11 mouse cellular contexts compared by ENCODE assay signal in the genomic region with DNA sequence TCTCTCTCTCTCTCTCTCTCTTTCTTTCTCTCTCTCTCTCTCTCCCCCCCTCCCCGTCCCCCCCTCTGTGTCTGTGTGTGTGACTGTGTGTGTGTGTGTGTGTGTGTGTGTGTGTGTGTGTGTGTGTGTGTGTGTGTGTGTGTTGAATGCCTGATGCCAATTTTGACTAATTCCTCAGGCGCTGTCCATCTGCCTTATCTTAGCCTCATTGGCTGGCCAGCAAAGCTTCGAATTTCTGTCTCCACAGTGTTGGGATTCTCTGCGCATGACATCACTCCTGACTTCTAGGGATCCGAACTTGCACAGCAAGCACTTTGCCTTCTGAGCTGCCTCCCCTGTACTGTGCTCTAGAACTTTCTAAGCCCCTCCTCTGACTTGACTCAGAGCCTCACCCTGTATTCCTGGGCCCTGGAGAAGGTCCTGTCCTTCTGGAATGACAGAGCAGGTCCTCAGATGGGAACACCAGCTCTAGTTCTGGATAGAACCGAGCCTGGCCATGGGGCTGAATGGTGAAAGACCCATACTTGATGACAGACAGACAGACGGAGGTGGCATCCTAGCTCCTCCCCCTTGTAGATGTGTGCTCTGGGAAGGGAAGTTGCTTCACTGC. TPM values are rescaled to one million over a fixed set of nuclear protein-coding genes. Genes with fewer than 3 reads are reported as not detected.
DNase-seq lines count a peak whose midpoint lies in the region; ATAC-seq and TF ChIP-seq lines count a peak whose summit lies in the region.
"Had no signal": no experiment of that assay in that cellular context is flagged by ENCODE, and none has a peak within 500 bp of the region (broad histone marks: within the 10 kb centered on the region; RNA-seq: fewer than 3 reads in every experiment).

No protein-coding gene starts in this region.

- H3K36me3 ChIP-seq in hindbrain, embryonic 12.5 days = no peaks in the 10 kb centered on the region
- no peaks in the 10 kb centered on the region for H3K36me3 ChIP-seq in hindbrain, embryonic 11.5 days (ENCODE audit: control insufficient read depth, insufficient read depth, low read length)
- H3K36me3 ChIP-seq in neural tube, embryonic 12.5 days = no peaks in the 10 kb centered on the region
- H3K36me3 ChIP-seq in stomach, postnatal 0 days (ENCODE audit: control insufficient read depth, insufficient read depth, low read length) = no peaks in the 10 kb centered on the region

- TF ChIP-seq EP300 in stomach, postnatal 0 days (optimal IDR thresholded peaks at IDR 0.05) = no peak

- ATAC-seq in hindbrain, embryonic 12.5 days (ENCODE audit: low FRiP score) = no peak
- ATAC-seq in hindbrain, embryonic 11.5 days (ENCODE audit: low FRiP score) = no peak
- ATAC-seq in neural tube, embryonic 12.5 days (ENCODE audit: low FRiP score, low read depth) = no peak
- ATAC-seq in stomach, postnatal 0 days (ENCODE audit: low FRiP score, low TSS enrichment) = peak; percentile 26; the same call in 1 of the 2 replicates
- ATAC-seq: intestine, embryonic 16.5 days; liver, postnatal 0 days had no signal

- H3K4me3 ChIP-seq in hindbrain, embryonic 12.5 days = no peak overlapping the region
- H3K4me3 ChIP-seq in hindbrain, embryonic 11.5 days (ENCODE audit: low read depth, low read length) = no peak overlapping the region
- no peak overlapping the region for H3K4me3 ChIP-seq in neural tube, embryonic 12.5 days
- no peak overlapping the region for H3K4me3 ChIP-seq in stomach, postnatal 0 days (ENCODE audit: low read depth, low read length)

- DNase-seq in cerebellum, postnatal 10 days = peak; percentile 49 to 58
- DNase-seq in cerebellum, adult 11 months = no peak
- DNase-seq in hindbrain, embryonic 11.5 days (ENCODE audit: low spot score) = no peak
- DNase-seq in neural tube, embryonic 10.5 days (ENCODE audit: extremely low spot score, low spot score) = no peak
- no peak for DNase-seq in stomach, postnatal 0 days (ENCODE audit: low spot score)
- DNase-seq in layer of hippocampus, postnatal 14 days (ENCODE audit: low spot score in 2 of 2) = no peak
- DNase-seq: liver, postnatal 0 days had no signal

- peaks cover 10% of the 10 kb centered on the region; the same call in 1 of the 2 replicates for H3K27me3 ChIP-seq in hindbrain, embryonic 12.5 days
- peaks cover 3% of the 10 kb centered on the region; the same call in 1 of the 2 replicates for H3K27me3 ChIP-seq in hindbrain, embryonic 11.5 days (ENCODE audit: control insufficient read depth, insufficient read depth, low read length)
- no peaks in the 10 kb centered on the region; the same call in 1 of the 2 replicates for H3K27me3 ChIP-seq in neural tube, embryonic 12.5 days (replicated peaks)
- H3K27me3 ChIP-seq in stomach, postnatal 0 days (ENCODE audit: control insufficient read depth, insufficient read depth, low read length) = no peaks in the 10 kb centered on the region

- 0 out of 2 replicates have a peak, but pooled peaks cover 6% of the 10 kb centered on the region for H3K9me3 ChIP-seq in hindbrain, embryonic 12.5 days (replicated peaks)
- no peaks in the 10 kb centered on the region for H3K9me3 ChIP-seq in hindbrain, embryonic 11.5 days (ENCODE audit: control insufficient read depth, low read length)
- no peaks in the 10 kb centered on the region for H3K9me3 ChIP-seq in neural tube, embryonic 12.5 days
- no peaks in the 10 kb centered on the region for H3K9me3 ChIP-seq in stomach, postnatal 0 days (ENCODE audit: control insufficient read depth, low read length)

- no peak overlapping the region for H3K27ac ChIP-seq in hindbrain, embryonic 12.5 days
- no peak overlapping the region for H3K27ac ChIP-seq in hindbrain, embryonic 11.5 days (ENCODE audit: low read depth, low read length)
- no peak overlapping the region for H3K27ac ChIP-seq in neural tube, embryonic 12.5 days
- H3K27ac ChIP-seq in stomach, postnatal 0 days (replicated peaks) = no peak overlapping the region

- peak overlapping the region; percentile 46 for H3K4me2 ChIP-seq in hindbrain, embryonic 12.5 days (replicated peaks)
- no peak overlapping the region for H3K4me2 ChIP-seq in hindbrain, embryonic 11.5 days (replicated peaks; ENCODE audit: low read depth, low read length)
- peak overlapping the region; percentile 56; the same call in 1 of the 2 replicates for H3K4me2 ChIP-seq in neural tube, embryonic 12.5 days (replicated peaks)
- H3K4me2 ChIP-seq in stomach, postnatal 0 days (replicated peaks; ENCODE audit: low read depth) = no peak overlapping the region

- WGBS in hindbrain, embryonic 12.5 days = 61% methylated on average over 6 of the region's 7 CpGs
- 65% methylated on average over 6 of the region's 7 CpGs for WGBS in hindbrain, embryonic 11.5 days
- WGBS in neural tube, embryonic 12.5 days = 59% methylated on average over 6 of the region's 7 CpGs
- WGBS in stomach, postnatal 0 days = 51% methylated on average over 6 of the region's 7 CpGs

- H3K9ac ChIP-seq in hindbrain, embryonic 12.5 days = no peak overlapping the region
- no peak overlapping the region for H3K9ac ChIP-seq in hindbrain, embryonic 11.5 days (ENCODE audit: low read depth, low read length)
- H3K9ac ChIP-seq in neural tube, embryonic 12.5 days = no peak overlapping the region
- H3K9ac ChIP-seq in stomach, postnatal 0 days (ENCODE audit: low read length) = no peak overlapping the region
- H3K9ac ChIP-seq: liver, postnatal 0 days had no signal

- TF ChIP-seq CTCF in stomach, postnatal 0 days (IDR thresholded peaks at IDR 0.05; ENCODE audit: low read depth) = no peak

- peaks cover 16% of the 10 kb centered on the region for H3K4me1 ChIP-seq in hindbrain, embryonic 12.5 days
- H3K4me1 ChIP-seq in hindbrain, embryonic 11.5 days (replicated peaks; ENCODE audit: control insufficient read depth, insufficient read depth, low read length) = no peaks in the 10 kb centered on the region; the same call in 1 of the 2 replicates
- H3K4me1 ChIP-seq in neural tube, embryonic 12.5 days = peaks cover 11% of the 10 kb centered on the region
- no peaks in the 10 kb centered on the region for H3K4me1 ChIP-seq in stomach, postnatal 0 days (replicated peaks; ENCODE audit: control insufficient read depth, insufficient read depth)

RNA-seq across cellular contexts. Expression of a gene that starts 16.8 kb away (rescaled TPM):
- 0.38 and 0.59 TPM in 2 replicates for polyA plus RNA-seq in hindbrain, embryonic 12.5 days (2016; fragmentation: Nextera tagmentation; extraction: Ambion mirVana)
- polyA plus RNA-seq in hindbrain, embryonic 11.5 days (2014; fragmentation: Nextera tagmentation; extraction: Ambion mirVana) = 0.29 and 0.46 TPM in 2 replicates
- 0.04 TPM in 1 of 2 replicates, not detected in the other for polyA plus RNA-seq in neural tube, embryonic 12.5 days (2016; fragmentation: Nextera tagmentation; extraction: Ambion mirVana)
- polyA plus RNA-seq in stomach, postnatal 0 days (2015; fragmentation: Nextera tagmentation; extraction: Ambion mirVana) = 1.6 and 1.7 TPM in 2 replicates
- total RNA-seq in layer of hippocampus, postnatal 14 days (2021) = 1 to 10 TPM; 5.0 to 5.8 TPM
- polyA plus RNA-seq: heart, embryonic 14.5 days had no signal

Comparison
In these comparisons a context has a peak if more than half of its experiments do, and no peak if none do; other contexts are left out.
1. DNase-seq: peak in cerebellum, postnatal 10 days (2 of 2); none in cerebellum, adult 11 months (single experiment), hindbrain, embryonic 11.5 days (single experiment), neural tube, embryonic 10.5 days (single experiment), stomach, postnatal 0 days (single experiment) and layer of hippocampus, postnatal 14 days (0 of 2).
2. H3K4me2 ChIP-seq: peak in hindbrain, embryonic 12.5 days (single experiment) and neural tube, embryonic 12.5 days (single experiment); none in hindbrain, embryonic 11.5 days (single experiment) and stomach, postnatal 0 days (single experiment).